Mouse (Mus musculus) common myeloid progenitor, adult 5-6 weeks (primary cell): Measurements from ENCODE around the gene Sacs. TPM values are rescaled to one million over a fixed set of nuclear protein-coding genes. Genes with fewer than 3 reads are reported as not detected.
"Not testable (repeated sequence)": the region's sequence is repeated elsewhere in the genome, so short reads cannot be mapped to it uniquely, and the experiment has no call there.

Source experiments
- ATAC-seq: replicated peaks from 2 replicates; pipeline ENCODE4 v1.8.0; 2016; ENCODE audit warnings: low read depth, mild to moderate bottlenecking, moderate TSS enrichment, inconsistent platforms; ENCODE audit not compliant: poor library complexity, severe bottlenecking
- total RNA-seq: library from RNA; stranded (forward); fragments of 200-1000, 187-1606 nt; gene quantifications from 2 replicates; pipeline ENCODE4 v1.2.3, GENCODE M21; 2017

Sacs gene
- total RNA-seq = 27.4 and 33.3 TPM in 2 replicates

DNA sequence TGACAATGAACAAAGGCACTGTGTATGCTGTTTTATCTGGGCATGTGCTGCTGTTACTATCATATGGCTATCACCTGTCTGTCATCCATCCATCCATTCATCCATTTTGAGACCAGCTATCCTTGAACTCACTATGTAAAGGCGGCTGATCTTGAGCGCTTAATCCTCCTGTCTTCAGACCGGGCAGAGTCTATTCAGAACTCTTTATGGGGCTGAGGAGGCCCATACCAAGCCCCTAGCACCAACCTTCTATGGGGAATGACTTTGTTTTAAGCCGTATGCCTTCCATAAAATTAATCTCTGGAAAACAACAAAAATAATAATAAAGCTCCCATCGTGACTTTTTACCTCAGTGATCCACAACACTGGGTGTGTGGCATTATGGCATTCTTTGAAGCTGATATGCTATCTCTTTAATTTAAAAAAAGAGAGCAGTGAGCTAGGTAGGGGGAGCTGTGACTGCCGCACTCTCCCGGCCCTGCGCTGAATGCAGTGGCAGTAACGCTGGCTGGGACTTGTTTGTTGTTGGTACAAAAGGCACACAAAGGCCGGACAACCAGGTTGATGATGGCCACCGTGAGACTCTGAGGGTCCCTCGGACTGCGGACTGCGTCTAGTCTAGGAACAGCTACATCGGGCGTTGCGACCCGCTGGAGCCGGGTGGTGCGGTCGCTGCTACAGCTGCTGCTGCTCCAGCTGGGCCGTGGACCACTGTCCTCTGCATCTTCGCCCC lies at the start of gene Sacs:
TSS of gene Sacs (plus strand) at position 464 of the 733 bp plus-strand sequence.
- ATAC-seq = no peak

DNA sequence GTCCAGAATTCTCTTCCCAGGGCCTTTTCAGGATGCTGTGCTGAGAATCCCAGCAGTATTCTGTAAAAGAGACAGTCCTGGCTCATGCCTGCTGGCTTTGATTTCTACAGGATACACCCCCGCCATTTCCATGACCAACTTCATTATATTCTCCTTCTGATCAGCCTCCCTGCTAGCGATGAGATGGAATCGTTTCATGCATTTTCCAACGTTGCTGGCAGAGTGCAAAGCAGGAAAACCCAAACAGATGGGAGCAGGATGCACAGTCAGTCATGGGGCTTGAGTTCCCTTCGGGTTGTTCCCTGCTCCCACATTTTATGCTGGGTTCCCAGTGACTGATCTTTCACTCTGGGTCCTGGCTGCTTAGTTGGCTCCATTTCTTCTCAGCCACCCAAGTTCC lies 47.3 kb upstream of the Sacs start:
- no peak for ATAC-seq

DNA sequence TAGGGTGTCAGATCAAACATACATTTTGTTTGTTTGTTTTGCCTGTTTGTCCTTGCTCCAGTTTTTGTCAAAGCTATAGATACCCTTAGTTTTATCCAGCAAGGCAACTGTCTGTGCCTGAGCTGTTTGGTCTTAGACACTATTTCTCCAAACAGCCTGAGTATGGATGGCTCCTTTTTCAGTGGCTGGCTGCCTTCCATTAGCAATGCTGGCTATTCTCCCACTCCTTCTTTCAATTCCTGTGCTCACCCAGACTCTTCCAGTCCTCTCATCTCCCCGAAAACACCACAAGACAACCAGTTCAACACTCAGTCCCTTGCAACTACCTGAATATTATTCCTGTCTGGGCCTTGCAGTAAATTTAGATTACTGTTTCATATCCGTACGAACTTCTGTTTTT lies 46.2 kb upstream of the Sacs start:
- no peak for ATAC-seq

DNA sequence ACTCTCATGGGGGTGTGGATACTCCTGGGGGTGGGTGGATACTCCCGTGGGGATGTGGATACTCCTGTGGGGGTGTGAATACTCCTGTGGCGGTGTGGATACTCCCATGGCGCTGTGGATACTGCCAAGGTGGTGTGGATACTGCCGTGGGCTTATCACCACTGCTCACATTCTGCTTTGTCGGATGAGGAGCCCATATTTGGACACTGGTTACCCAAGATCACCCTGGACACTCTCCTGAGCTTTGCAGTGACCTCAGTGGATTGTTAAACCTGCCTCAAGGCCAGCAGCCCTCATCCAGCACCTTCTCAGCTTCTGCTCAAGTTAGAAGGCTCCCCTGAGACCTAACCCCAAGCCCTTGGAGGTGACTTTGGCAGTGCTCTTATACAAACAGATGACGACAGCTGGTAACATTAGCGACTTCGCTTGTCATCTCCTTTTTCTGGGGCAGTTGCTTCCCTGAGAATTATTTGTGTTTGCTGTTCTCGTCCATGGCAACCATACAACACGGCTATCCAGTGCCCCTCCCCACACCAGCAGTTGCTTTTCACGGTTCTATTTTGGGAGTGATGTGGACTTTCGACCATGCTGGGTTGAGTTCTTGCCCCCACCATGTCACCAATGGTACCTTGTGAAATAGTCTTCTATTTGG lies 40.2 kb upstream of the Sacs start:
- no peak for ATAC-seq

DNA sequence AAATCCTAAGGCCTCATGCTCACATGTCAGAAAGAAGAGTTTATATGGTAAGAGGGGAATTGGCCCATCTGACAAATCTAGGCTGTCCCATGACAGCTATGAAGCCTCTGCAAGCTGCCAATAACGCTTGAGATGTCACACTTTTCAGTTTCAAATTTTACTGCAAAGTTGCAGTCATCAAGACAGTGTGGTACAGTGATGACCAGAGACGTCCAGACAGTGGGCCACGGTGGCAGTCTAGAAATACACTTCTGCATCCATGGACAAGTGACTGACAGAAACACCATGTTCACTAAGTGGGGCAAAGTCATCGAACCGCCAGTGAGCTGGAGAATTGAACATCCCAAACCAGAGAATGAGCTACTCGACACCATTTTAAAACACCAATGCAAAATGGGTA lies 37.5 kb upstream of the Sacs start:
- ATAC-seq = no peak

DNA sequence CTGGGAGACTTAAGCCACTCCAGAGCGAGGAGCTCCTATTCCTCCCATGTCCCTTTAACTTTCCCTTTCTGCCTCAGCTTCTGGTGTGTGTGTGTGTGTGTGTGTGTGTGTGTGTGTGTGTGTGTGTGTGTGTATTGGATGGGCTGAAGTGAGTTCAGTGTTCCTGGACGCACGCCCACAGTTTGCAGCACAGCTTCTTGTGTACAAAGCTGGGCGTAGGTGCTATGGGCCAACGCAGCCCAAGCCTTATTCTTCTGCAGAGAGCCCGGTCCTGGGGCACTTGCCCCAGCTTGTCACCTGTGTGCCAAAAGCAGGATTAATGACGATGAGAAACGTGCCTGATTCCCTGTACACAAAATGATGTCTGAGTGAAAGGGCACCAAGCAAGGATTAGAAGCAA lies 31.9 kb upstream of the Sacs start:
- ATAC-seq = no peak

DNA sequence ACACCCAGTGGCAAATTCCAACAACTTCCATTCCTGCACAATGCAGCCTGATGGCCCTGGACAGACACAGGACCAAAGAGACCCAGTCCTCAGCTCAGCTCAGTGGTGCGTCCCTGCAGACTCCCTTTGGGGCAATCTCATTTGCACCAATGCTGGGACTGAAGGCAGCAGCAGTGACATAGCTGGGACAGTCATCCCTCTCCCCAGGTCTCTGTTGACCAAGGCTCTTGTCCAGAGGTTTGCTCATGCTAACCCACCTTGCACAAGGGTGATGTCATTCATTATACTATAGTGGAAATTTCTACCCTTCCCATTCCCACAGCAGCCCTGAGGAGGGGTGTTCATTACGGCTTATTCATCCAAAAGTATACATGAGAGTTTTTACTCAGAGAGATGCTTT lies 29.6 kb upstream of the Sacs start:
- ATAC-seq = no peak

DNA sequence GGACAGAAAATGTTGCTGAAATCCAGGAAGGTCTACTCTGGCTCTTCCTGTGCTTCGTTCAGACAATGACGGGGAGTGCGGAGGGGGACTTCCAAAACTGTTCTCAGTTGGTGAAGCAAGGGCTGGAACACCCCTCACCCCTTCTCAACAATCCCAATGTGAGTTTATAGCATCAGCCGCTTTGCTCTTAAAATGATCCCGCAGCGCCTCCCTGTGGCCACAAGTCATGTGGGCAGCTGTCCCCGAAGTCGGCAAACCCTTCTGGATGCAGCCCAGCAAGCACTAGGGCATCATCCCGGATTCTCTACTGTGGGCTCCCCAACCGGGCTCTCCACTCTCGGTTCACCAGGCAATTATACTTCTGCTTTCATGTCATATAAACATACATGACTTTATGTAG lies 25.9 kb upstream of the Sacs start:
- peak; percentile 94 for ATAC-seq

DNA sequence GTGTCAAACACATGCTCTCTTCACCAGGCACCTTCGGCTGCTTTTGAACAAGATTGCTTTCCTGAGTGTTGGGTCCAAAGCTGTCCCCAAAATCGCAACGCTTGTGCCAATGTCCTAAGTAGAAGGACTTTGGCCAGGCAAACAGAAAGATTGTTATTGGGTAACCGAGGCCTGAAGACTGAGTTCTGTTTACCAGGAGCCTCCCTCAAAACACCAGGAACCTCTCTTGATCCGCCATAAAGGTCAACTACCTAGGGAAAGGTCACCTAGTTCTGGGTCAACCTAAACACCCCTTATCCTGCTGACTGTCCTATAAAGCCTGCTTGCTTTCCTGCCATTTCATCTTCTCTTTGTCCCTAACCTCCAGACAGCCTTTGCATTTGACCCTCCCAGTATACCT lies 13.5 kb upstream of the Sacs start:
- ATAC-seq = no peak

DNA sequence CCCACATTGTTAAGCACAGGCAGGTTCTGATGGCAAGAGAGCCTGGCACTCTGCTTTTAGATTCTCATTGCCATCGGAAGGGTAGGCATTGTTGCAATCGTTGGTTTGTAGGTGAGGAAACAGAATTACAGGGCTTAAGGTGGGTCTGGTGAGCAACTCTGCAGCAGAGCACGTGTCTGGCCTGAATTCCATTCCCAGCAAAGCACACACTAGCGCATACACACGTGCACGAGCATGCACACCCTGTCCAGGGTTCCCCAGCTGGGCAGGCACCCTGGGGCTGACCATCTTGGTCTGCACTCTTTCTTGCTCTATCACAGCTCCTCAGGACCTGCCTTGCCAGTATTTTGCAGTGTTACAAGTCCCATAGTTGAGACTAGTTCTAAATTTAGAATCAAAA lies 13.1 kb upstream of the Sacs start:
- no peak for ATAC-seq

DNA sequence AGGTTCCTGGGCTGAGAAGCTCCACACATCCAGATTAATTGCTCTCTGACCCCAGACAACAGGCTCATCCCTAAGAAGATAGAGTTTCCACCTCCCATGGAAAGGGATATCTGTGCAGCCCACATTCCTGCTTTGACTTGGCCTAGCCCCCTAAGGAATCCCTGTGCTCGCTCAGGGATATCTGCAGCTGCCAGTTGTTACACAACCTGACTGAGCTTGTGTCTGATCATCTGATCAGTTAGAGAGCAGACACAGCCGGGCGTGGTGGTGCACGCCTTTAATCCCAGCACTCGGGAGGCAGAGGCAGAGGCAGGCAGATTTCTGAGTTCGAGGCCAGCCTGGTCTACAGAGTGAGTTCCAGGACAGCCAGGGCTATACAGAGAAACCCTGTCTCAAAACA lies 10.9 kb upstream of the Sacs start:
- not testable (repeated sequence) for ATAC-seq

DNA sequence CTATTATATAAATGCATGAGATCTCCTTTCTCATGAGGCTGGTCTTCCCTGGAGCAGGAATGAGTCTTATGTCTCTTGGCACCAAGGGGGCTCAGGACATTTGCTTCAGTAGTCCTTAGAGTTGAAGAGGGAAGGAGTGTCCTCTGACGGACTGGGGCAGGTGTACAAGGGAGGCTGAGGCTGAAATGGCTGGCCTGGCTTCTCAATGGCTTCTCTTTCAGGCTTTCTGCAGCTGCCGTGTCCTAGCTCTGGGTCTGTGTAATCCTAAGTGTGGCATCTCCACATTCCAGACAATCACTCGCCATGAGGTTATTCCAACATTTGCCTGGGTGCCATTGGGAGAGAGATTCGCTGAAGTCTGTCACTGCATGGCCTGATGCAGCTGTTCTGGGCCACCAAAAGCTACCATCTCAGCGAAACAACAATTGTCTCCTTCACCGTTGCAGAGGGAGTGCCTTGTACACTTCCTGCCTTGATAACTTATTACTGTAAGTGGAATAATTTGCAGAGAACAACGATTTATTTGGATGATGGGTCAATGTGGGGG lies 9.2 kb upstream of the Sacs start:
- no peak for ATAC-seq

DNA sequence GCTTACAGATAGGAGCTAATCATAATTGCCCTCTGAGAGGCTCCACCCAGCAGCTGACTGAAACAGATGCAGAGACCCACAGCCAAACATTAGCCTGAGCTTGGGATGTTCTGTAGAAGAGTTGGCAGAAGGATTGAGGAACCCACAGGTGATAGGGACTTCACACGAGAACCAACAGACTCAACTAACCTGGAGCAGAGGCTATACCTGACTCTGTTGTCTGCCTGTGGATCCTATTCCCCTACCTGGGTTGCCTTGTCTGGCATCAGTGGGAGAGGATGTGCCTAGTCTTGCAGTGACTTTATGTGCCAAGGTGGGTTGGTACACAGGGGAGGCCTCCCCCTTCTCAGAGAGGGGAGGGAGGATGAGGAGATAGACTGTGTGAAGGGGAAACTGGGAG lies 5.7 kb upstream of the Sacs start:
- no peak for ATAC-seq

DNA sequence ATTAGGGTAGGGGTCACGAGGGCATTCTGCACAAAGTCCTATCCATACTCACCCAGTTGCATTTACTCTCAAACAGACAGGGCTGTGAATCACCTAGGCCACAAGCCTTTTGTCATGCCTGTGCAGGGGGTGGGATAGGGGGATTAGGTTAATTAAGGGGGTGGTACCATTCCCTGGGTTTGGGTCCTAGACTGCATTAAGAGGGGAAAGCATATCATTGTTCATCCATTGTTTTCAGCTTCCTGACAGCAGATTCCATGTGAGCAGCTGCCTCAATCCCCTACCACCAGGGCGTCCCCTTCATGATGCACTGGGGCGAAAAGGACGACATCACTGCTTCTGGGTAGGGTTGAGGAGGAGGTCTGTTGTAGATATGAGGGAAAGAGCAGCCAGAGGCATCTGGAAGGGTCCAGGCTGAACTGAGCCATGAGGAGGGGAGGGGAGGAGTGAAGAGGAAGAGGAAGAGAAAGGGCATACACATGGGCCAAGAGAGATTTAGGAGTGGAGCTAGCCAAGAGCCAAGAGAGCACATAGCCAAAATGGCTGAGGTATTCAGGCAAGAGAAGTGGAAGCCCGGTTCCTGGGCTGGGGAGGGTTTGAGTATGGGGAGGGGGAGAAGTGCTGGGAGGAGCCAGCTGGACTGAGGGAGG lies 3.8 kb upstream of the Sacs start:
- no peak for ATAC-seq

DNA sequence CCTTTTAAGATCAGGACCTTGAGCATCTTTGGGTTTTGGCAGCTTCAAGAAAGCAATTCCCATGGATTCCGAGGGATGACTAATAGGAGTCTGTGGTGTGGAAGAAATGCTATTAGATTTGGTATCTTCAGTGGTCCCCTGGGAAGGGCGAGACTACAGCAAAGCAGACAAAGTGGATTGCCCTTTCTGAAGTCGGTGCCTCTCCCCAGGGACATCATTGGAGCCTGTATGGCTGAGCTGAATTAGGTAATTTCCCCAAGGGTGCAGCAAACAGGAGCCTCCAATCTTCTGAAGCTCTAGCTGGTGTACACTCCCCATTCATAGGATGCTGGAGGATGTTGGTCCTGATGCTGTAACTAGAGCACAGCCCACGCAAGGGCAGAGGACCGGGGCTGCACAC lies 847 bp upstream of the Sacs start:
- no peak for ATAC-seq

DNA sequence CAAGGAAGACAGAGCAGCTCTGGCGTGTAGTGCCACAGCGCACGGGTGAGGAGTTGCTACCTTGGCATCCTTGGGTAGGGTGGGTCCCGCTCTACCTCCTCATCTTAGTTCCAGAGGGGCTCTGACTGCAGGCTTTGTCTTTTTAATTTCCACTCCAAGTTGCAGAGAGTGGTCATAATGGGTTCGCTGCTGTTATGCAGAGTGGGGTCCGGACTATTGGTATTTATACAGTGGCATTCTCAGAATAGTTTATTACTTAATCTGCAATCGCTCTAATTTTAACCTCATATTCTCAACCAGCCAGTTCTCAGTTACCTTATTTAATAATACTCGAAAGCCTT lies 440 bp downstream of the Sacs start:
- ATAC-seq = no peak

DNA sequence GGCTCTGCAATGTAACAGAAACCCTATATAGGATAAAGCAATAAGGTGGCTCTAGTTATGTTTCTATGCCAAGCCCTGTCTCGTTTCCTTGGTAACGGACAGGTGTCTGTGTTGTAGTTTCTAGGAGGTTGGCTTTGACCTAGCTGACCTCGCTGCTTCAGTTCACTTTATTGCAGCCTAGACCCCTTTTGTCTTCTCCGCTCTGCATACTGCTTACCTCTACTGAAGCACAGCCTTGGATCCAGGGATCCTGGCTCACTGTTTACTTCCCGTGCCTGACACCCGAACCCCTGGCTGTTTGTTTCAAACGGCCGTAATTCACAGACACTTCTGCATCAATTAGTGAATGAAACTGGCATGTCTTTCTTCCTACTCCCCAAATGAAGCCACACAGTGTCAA lies 5.1 kb downstream of the Sacs start:
- ATAC-seq = no peak

DNA sequence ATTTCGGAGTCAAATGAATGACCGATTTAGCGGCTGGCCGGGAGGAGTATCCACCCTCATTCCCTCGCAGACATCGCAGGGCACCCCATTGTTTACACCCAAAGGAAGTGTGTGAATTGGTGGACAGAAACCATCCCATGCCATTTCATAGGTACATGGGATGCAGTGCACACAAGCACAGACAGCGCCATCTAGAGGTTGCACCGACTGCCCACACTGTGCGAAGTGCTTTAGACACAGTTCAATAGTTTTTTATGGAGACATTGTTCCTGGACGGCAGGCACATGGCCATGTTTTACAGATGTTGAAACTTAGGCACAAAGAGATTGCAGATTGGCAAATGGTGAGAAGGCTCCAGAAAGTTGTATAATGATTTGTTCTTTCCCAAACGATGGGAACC lies 5.6 kb downstream of the Sacs start:
- peak; percentile 32; the same call in 1 of the 2 replicates for ATAC-seq

DNA sequence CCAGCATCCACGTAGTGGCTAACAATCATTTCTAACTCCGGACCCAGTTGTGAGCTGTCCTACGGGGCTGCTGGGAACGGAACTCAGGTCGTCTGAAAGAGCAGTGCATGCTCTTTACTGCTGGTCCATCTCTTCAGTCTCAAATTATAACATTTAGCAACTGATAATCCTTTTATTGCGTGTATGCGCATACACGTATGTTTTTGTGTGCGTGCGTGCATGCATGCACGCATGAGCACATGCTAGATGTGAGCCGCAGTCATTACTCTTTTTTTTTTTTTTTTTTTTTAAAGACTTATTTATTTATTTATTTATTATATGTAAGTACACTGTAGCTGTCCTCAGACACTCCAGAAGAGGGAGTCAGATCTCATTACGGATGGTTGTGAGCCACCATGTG lies 12.2 kb downstream of the Sacs start:
- ATAC-seq = not testable (repeated sequence)

DNA sequence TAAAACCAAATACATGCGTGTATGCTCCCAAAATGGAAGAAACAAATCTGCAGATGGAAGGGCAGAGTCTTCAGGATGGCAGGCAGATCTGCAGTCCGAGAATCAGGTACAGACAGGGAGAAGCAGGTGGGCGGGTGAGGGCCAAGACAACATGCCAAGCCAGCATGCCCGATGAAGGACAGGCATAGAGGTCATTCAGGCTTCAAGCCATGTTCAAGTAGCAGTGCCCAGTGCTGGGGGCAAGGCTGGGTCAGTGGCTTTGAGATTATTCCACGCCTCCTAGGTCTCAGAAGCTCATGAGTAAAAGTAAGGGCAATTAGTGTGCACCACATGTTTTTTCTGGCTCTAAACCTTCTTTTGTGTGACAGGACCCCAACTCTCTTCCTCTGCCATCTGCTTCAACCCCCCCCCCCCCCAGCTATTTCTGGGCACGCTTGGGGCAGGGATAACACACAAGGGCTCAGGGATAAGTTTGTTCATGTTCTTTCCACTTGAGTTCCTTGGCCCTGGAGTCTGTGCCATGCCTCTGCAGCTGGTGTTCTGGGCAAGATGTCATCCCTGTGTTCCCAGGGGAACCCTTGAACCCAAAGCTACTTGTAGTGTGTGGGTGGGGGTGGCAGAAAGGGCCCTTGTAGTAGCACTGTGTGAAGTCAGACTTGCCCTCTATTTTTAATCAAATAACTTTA lies 16.8 kb downstream of the Sacs start:
- no peak for ATAC-seq

DNA sequence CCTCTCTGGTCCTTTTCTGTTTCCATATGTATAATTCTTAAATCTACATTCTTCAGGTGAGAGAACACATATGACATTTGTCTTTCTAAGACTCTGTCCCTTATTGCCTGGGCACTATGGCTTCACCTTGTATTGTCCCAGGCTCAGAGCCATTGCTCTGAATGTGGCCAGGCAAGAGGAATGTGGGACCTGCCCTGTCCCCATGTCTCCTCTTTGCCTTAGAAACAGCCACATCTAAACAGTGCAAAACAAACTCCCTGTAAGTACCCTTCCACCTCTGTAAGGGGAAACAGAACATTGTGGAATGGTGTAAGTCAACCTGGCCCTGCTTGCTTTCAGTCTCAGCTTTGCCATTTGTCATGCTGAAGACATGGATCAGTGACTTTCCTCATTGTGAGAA lies 17.4 kb downstream of the Sacs start:
- no peak for ATAC-seq
